Mouse (Mus musculus): ENCODE results near the gene Cd37.

DNA sequence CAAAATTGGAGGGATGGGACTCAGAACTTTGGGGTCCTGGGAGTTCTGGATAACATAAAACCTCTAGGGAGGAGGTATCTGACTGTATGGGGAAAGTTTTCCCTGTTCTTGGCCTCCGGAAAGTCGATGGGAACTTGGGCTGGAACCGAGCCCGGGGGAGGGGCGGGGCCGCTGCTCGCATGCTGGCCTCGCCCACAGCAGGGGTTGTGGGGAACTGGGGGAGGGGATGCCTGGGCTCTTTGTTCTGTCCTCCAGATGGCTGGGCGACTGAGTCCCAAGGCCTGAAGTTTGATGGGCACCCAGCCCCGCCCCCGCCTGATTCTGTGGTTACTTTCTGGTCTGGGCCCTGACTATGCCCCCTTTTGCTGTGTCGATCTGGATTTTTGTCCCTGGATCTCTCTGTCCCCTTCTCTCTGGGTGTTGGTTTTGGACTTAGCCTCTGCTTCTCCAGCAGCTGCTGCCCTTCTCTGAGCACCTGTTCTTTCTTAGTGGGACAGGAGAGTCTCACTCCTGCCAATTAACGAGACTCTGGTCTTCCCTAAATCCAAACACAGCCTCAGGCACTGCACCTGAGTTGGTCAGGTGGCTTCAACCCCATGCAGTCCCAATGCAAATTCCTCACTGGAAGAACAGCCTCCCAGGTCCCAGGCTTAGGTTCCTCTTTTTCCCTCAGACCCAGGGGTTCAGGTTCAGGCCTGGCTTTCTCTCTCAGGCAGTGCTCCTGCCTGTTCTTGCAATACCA, 22.3 kb downstream of the Cd37 start:
- TF ChIP-seq CTCF (IDR thresholded peaks at IDR 0.05) (no peak), EP300 (IDR thresholded peaks at IDR 0.05; ENCODE audit: insufficient read depth, low read depth, low read length) (no peak), POLR2A (IDR thresholded peaks at IDR 0.05; ENCODE audit: insufficient read depth, low read depth, low read length) (no peak)

Measured in heart, adult 2 months (tissue).